Mouse (Mus musculus): ENCODE data around the gene Ccdc189. TPM values are rescaled to one million over a fixed set of nuclear protein-coding genes. Genes with fewer than 3 reads are reported as not detected.

Ccdc189 gene
- polyA plus RNA-seq, 1 experiment from 2014 or later = 3.0 TPM

DNA sequence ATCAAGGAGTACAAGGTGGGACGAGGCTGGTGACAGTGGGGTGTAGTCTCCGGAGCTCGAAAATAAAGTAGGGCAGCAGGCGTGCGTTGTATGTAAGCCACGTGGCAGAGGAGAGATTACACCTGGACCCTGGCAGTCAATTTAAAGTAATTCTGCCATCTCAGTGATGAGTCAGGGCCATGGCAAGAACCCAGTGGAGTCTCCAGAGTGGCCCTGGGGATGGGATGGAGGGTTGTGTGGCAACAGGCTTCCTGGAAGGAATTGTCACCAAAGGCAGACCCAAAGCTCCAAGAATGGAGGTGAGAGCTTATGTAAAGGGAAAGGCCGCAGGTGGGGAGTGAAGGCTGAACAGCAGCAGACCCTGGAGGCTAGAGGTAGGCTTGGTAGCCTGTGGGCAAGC is 12.2 kb upstream of the Ccdc189 start:
- no peak overlapping the region for H3K4me3 ChIP-seq (ENCODE audit: low read depth, low read length)

DNA sequence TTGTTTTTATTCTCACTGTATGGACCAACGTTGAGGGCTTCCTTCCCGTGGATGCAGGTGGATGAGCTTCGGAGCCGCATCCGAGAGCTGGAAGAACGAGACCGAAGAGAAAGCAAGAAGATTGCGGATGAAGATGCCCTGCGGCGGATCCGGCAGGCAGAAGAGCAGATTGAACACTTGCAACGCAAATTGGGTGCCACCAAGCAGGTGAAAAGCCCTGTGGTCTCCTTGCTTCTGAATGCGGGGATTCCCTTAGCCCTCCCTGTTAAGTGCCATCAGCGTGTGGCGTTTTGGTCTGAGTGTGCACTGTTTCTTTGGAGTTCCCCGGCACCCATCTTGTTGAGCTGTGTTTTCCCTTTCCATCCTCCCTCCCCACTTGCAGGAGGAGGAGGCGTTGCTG is 8.4 kb upstream of the Ccdc189 start:
- Histone ChIP-seq H3K4me3 (ENCODE audit: low read depth, low read length) (no peak overlapping the region), H3K4me2 (replicated peaks; ENCODE audit: low read depth) (no peak overlapping the region), H3K27me3 (replicated peaks; ENCODE audit: control insufficient read depth, insufficient read depth, low read length) (no peaks in the 10 kb centered on the region), H3K36me3 (ENCODE audit: control insufficient read depth, insufficient read depth) (peaks cover 98% of the 10 kb centered on the region), H3K27ac (ENCODE audit: low read depth, low read length) (no peak overlapping the region; the same call in 1 of the 2 replicates), H3K4me1 (replicated peaks; ENCODE audit: control insufficient read depth, insufficient read depth, low read length) (no peaks in the 10 kb centered on the region), H3K9me3 (ENCODE audit: control insufficient read depth) (no peaks in the 10 kb centered on the region), H3K9ac (ENCODE audit: low read depth, low read length) (no peak overlapping the region)
- WGBS = 95% methylated on average over 17 of the region's 17 CpGs
- no peak for ATAC-seq
- no peak for TF ChIP-seq CTCF (IDR thresholded peaks at IDR 0.05; ENCODE audit: low read depth)

More for the DNA sequence above, 12.2 kb upstream of the Ccdc189 start:
- H3K9me3 ChIP-seq (ENCODE audit: control insufficient read depth) = no peaks in the 10 kb centered on the region
- 94% methylated on average over 7 of the region's 7 CpGs for WGBS
- no peaks in the 10 kb centered on the region for H3K27me3 ChIP-seq (replicated peaks; ENCODE audit: control insufficient read depth, insufficient read depth, low read length)
- peaks cover 80% of the 10 kb centered on the region for H3K36me3 ChIP-seq (ENCODE audit: control insufficient read depth, insufficient read depth)
- no peak overlapping the region for H3K27ac ChIP-seq (ENCODE audit: low read depth, low read length)
- no peak for TF ChIP-seq CTCF (IDR thresholded peaks at IDR 0.05; ENCODE audit: low read depth)
- no peak overlapping the region for H3K9ac ChIP-seq (ENCODE audit: low read depth, low read length)
- no peaks in the 10 kb centered on the region for H3K4me1 ChIP-seq (replicated peaks; ENCODE audit: control insufficient read depth, insufficient read depth, low read length)
- ATAC-seq = no peak
- no peak overlapping the region for H3K4me2 ChIP-seq (replicated peaks; ENCODE audit: low read depth)

DNA sequence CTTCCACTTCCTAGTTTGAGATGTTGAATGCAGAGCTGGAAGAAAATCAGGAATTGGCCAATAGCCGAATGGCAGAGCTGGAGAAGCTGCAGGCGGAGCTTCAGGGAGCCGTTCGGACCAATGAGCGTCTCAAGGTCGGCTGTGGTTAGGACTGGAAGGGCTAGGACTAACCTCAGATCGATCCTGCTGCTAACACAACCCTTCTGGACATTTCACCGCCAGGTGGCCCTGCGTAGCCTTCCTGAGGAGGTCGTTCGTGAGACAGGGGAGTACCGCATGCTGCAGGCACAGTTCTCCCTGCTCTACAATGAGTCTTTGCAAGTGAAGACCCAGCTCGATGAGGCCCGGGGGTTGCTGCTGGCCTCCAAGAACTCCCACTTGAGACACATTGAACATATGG is 4.2 kb upstream of the Ccdc189 start:
- no peak for TF ChIP-seq CTCF (IDR thresholded peaks at IDR 0.05; ENCODE audit: low read depth)
- ATAC-seq = no peak
- no peak overlapping the region for H3K27ac ChIP-seq (ENCODE audit: low read depth, low read length)
- no peak overlapping the region for H3K4me3 ChIP-seq (ENCODE audit: low read depth, low read length)
- H3K4me2 ChIP-seq (replicated peaks; ENCODE audit: low read depth) = no peak overlapping the region
- no peaks in the 10 kb centered on the region for H3K27me3 ChIP-seq (replicated peaks; ENCODE audit: control insufficient read depth, insufficient read depth, low read length)
- 88% methylated on average over 14 of the region's 14 CpGs for WGBS
- no peaks in the 10 kb centered on the region for H3K4me1 ChIP-seq (replicated peaks; ENCODE audit: control insufficient read depth, insufficient read depth, low read length)
- no peaks in the 10 kb centered on the region for H3K9me3 ChIP-seq (ENCODE audit: control insufficient read depth)
- peaks cover 74% of the 10 kb centered on the region for H3K36me3 ChIP-seq (ENCODE audit: control insufficient read depth, insufficient read depth)
- no peak overlapping the region for H3K9ac ChIP-seq (ENCODE audit: low read depth, low read length)

DNA sequence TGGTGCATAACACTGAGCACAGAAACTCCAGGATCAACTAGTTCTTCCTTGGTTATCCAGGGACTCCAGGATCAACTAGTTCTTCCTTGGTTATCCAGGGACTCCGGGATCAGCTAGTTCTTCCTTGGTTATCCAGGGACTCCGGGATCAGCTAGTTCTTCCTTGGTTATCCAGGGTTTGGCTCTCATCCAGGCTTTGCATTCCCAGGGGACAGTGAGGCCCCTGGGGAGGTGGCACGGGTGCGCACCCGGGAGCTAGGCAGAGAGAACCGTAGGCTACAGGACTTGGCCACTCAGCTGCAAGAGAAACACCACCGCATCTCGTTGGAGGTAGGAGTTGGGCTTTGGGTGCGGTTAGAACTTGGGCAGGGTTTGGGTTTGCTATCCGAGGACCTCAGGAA is 2.7 kb upstream of the Ccdc189 start:
- no peak overlapping the region for H3K9ac ChIP-seq (ENCODE audit: low read depth, low read length)
- peaks cover 59% of the 10 kb centered on the region for H3K36me3 ChIP-seq (ENCODE audit: control insufficient read depth, insufficient read depth)
- 77% methylated on average over 10 of the region's 10 CpGs for WGBS
- no peaks in the 10 kb centered on the region; the same call in 1 of the 2 replicates for H3K4me1 ChIP-seq (replicated peaks; ENCODE audit: control insufficient read depth, insufficient read depth, low read length)
- H3K9me3 ChIP-seq (ENCODE audit: control insufficient read depth) = no peaks in the 10 kb centered on the region
- no peak overlapping the region for H3K4me3 ChIP-seq (ENCODE audit: low read depth, low read length)
- ATAC-seq = no peak
- no peak overlapping the region for H3K4me2 ChIP-seq (replicated peaks; ENCODE audit: low read depth)
- no peak overlapping the region for H3K27ac ChIP-seq (ENCODE audit: low read depth, low read length)
- no peaks in the 10 kb centered on the region for H3K27me3 ChIP-seq (replicated peaks; ENCODE audit: control insufficient read depth, insufficient read depth, low read length)
- TF ChIP-seq CTCF (IDR thresholded peaks at IDR 0.05; ENCODE audit: low read depth) = no peak

DNA sequence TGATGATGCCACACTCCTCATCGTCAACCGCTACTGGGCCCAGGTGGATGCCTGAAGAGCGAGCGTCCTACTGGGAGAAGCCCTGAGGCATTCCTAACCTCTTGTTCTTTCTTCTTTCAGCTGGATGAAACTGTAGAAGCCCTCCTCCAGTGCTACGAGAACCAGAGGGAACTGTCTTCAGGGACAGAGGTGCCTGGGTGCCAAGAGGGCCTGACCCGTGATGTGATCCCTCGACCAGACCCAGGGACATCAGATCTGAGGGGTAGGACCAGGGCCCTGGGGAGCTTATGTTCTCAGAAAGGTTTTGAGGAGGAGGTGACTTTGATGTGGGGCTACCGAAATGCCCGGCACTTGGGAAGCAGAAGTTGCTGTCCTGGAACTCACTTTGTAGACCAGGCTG is 1.2 kb upstream of the Ccdc189 start:
- Histone ChIP-seq H3K36me3 (ENCODE audit: control insufficient read depth, insufficient read depth) (peaks cover 50% of the 10 kb centered on the region), H3K9me3 (ENCODE audit: control insufficient read depth) (no peaks in the 10 kb centered on the region), H3K9ac (ENCODE audit: low read depth, low read length) (0 out of 2 replicates have a peak overlapping the region, but pooled peaks have one; percentile 94), H3K4me3 (ENCODE audit: low read depth, low read length) (peak overlapping the region; percentile 98; the same call in 1 of the 2 replicates), H3K4me2 (replicated peaks; ENCODE audit: low read depth) (peak overlapping the region; percentile 91), H3K27ac (ENCODE audit: low read depth, low read length) (no peak overlapping the region), H3K4me1 (replicated peaks; ENCODE audit: control insufficient read depth, insufficient read depth, low read length) (no peaks in the 10 kb centered on the region; the same call in 1 of the 2 replicates), H3K27me3 (replicated peaks; ENCODE audit: control insufficient read depth, insufficient read depth, low read length) (no peaks in the 10 kb centered on the region)
- ATAC-seq = no peak
- WGBS = 94% methylated on average over 9 of the region's 9 CpGs
- no peak for TF ChIP-seq CTCF (IDR thresholded peaks at IDR 0.05; ENCODE audit: low read depth)

DNA sequence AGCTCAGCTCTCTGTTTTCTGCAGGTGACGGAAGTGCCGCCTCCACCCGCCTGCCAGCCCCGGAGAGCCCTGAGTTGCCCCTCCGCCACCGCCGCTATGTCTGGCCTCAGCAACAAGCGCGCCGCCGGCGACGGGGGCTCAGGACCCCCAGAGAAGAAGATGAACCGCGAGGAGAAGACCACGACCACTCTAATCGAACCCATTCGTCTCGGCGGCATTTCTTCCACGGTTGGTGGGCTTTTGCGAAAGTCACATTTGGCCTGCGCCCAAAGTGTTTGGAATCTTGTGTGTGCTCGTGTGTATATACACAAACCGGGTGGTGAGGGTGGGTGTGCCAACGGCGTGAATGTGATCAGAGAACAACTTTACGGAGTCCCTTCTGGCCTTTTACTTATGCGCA is 506 bp upstream of the Ccdc189 start:
- no peaks in the 10 kb centered on the region for H3K9me3 ChIP-seq (ENCODE audit: control insufficient read depth)
- peak overlapping the region; percentile 94 for H3K9ac ChIP-seq (ENCODE audit: low read depth, low read length)
- ATAC-seq = no peak
- no peak for TF ChIP-seq CTCF (IDR thresholded peaks at IDR 0.05; ENCODE audit: low read depth)
- H3K36me3 ChIP-seq (ENCODE audit: control insufficient read depth, insufficient read depth) = peaks cover 45% of the 10 kb centered on the region
- peak overlapping the region; percentile 98 for H3K4me3 ChIP-seq (ENCODE audit: low read depth, low read length)
- H3K4me2 ChIP-seq (replicated peaks; ENCODE audit: low read depth) = peak overlapping the region; percentile 91
- H3K27me3 ChIP-seq (replicated peaks; ENCODE audit: control insufficient read depth, insufficient read depth, low read length) = no peaks in the 10 kb centered on the region
- H3K27ac ChIP-seq (ENCODE audit: low read depth, low read length) = 0 out of 2 replicates have a peak overlapping the region, but pooled peaks have one; percentile 41
- WGBS = 3% methylated on average over 29 of the region's 29 CpGs
- no peaks in the 10 kb centered on the region; the same call in 1 of the 2 replicates for H3K4me1 ChIP-seq (replicated peaks; ENCODE audit: control insufficient read depth, insufficient read depth, low read length)

DNA sequence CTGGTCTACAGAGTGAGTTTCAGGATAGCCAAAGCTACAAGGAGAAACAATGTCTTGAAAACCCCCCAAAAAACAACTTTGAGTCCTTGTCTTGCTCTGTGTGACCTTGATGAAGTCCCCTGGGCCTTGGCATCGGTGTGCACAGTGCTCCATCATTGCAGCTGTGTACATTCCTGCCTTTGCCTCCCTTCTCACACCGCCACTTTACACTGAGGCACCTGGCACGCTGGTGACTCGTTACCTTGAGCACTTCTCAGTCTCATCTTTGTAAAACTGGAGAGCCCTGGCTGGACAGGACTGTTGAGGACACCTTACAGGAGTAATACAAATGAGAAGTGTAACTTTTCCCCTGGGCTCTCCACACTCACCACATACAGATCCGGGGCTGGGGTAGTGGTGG is 1.2 kb downstream of the Ccdc189 start:
- TF ChIP-seq CTCF (IDR thresholded peaks at IDR 0.05; ENCODE audit: low read depth) = no peak
- H3K9ac ChIP-seq (ENCODE audit: low read depth, low read length) = 0 out of 2 replicates have a peak overlapping the region, but pooled peaks have one; percentile 40
- WGBS = 58% methylated on average over 5 of the region's 5 CpGs
- H3K4me2 ChIP-seq (replicated peaks; ENCODE audit: low read depth) = peak overlapping the region; percentile 91
- no peak overlapping the region for H3K4me3 ChIP-seq (ENCODE audit: low read depth, low read length)
- H3K36me3 ChIP-seq (ENCODE audit: control insufficient read depth, insufficient read depth) = peaks cover 45% of the 10 kb centered on the region
- H3K27ac ChIP-seq (ENCODE audit: low read depth, low read length) = no peak overlapping the region
- H3K9me3 ChIP-seq (ENCODE audit: control insufficient read depth) = no peaks in the 10 kb centered on the region
- H3K27me3 ChIP-seq (replicated peaks; ENCODE audit: control insufficient read depth, insufficient read depth, low read length) = no peaks in the 10 kb centered on the region
- H3K4me1 ChIP-seq (replicated peaks; ENCODE audit: control insufficient read depth, insufficient read depth, low read length) = no peaks in the 10 kb centered on the region; the same call in 1 of the 2 replicates
- ATAC-seq = no peak

Data from intestine, postnatal 0 days (tissue).